Mouse (Mus musculus) midbrain, embryonic 13.5 days (tissue): Measurements from ENCODE around the gene Gja3. TPM values are rescaled to one million over a fixed set of nuclear protein-coding genes. Genes with fewer than 3 reads are reported as not detected.
"Not testable (repeated sequence)": the region's sequence is repeated elsewhere in the genome, so short reads cannot be mapped to it uniquely, and the experiment has no call there.

Experiments
- ATAC-seq: fragments of 200-750 bp; cut with Nextera tagmentation; 2 replicates; pipeline ENCODE4 v1.8.0; 2017; ENCODE audit warnings: mild to moderate bottlenecking, moderate TSS enrichment, moderate library complexity
- H3K27ac ChIP-seq: fragments of 300-500 bp; sonication (generic); 2 replicates; pipeline ENCODE4 v1.5.1; 2015; ENCODE audit warnings: inconsistent platforms, mild to moderate bottlenecking, moderate library complexity
- H3K27me3 ChIP-seq: fragments of 300-500 bp; sonication (generic); 2 replicates; pipeline ENCODE4 v1.6.1; 2015; ENCODE audit warnings: mild to moderate bottlenecking, inconsistent platforms
- H3K36me3 ChIP-seq: fragments of 300-500 bp; sonication (generic); 2 replicates; pipeline ENCODE4 v1.6.1; 2015; ENCODE audit warnings: mild to moderate bottlenecking, inconsistent platforms
- H3K4me1 ChIP-seq: fragments of 300-500 bp; sonication (generic); replicated peaks from 2 replicates; pipeline ENCODE4 v1.6.1; 2015; ENCODE audit warnings: inconsistent platforms
- H3K4me2 ChIP-seq: fragments of 300-500 bp; sonication (generic); replicated peaks from 2 replicates; pipeline ENCODE4 v1.6.1; 2015; ENCODE audit warnings: moderate library complexity, mild to moderate bottlenecking, inconsistent platforms
- H3K4me3 ChIP-seq: fragments of 300-500 bp; sonication (generic); replicated peaks from 2 replicates; pipeline ENCODE4 v1.5.1; 2015; ENCODE audit warnings: mild to moderate bottlenecking, inconsistent platforms
- H3K9ac ChIP-seq: fragments of 300-500 bp; sonication (generic); replicated peaks from 2 replicates; pipeline ENCODE4 v1.6.1; 2015; ENCODE audit warnings: mild to moderate bottlenecking, inconsistent platforms
- H3K9me3 ChIP-seq: fragments of 300-500 bp; sonication (generic); 2 replicates; pipeline ENCODE4 v1.6.1; 2016; ENCODE audit warnings: mild to moderate bottlenecking, inconsistent platforms
- WGBS: fragments of 180-500 bp; shearing (Covaris S2); methylation state at CpG from one replicate; pipeline ENCODE4 v1.1.7; 2015; 5-methylcytosine and 5-hydroxymethylcytosine counted together
- polyA plus RNA-seq: library from polyadenylated mRNA; unstranded; fragments of >200 nt; fragmentation: Nextera tagmentation; extraction: Ambion mirVana; gene quantifications from 2 replicates; pipeline ENCODE4 v1.2.1, GENCODE M21; 2015

The Gja3 gene
- polyA plus RNA-seq, 1 experiment from 2014 or later, result 0.51 TPM

- Histone ChIP-seq H3K9me3 (no peaks in the 10 kb centered on the region), H3K36me3 (no peaks in the 10 kb centered on the region), H3K4me1 (no peaks in the 10 kb centered on the region), H3K27ac (no peak overlapping the region), H3K4me2 (no peak overlapping the region), H3K4me3 (no peak overlapping the region), H3K9ac (no peak overlapping the region), H3K27me3 (no peaks in the 10 kb centered on the region)
- 83% methylated on average over 2 of the region's 2 CpGs for WGBS
- ATAC-seq, result no peak
Measured at GRCm38 (mm10) chr14:57018436-57018835, 39.5 kb downstream of the Gja3 start.

GRCm38 (mm10) chr14:57016806-57017205, 41.1 kb downstream of the Gja3 start:
- not testable (repeated sequence) for ATAC-seq, H3K36me3 ChIP-seq, H3K4me3 ChIP-seq, H3K9me3 ChIP-seq, H3K4me1 ChIP-seq, H3K9ac ChIP-seq, H3K27me3 ChIP-seq, H3K4me2 ChIP-seq, H3K27ac ChIP-seq

GRCm38 (mm10) chr14:56988621-56989020, 69.3 kb downstream of the Gja3 start:
- no peaks in the 10 kb centered on the region for H3K4me1 ChIP-seq
- no peak for ATAC-seq
- no peaks in the 10 kb centered on the region for H3K36me3 ChIP-seq
- no peak overlapping the region for H3K27ac ChIP-seq
- H3K9me3 ChIP-seq, result no peaks in the 10 kb centered on the region
- 81% methylated on average over 4 of the region's 4 CpGs for WGBS
- H3K4me3 ChIP-seq, result no peak overlapping the region
- H3K9ac ChIP-seq, result no peak overlapping the region
- no peaks in the 10 kb centered on the region for H3K27me3 ChIP-seq
- H3K4me2 ChIP-seq, result no peak overlapping the region

Other genes starting within 250 kb of the Gja3 start
- gene Zmym5, start 246.4 kb downstream of the Gja3 start, polyA plus RNA-seq, result 37.1 and 38.1 TPM in 2 replicates
- gene Zmym2, start 171.4 kb downstream of the Gja3 start, polyA plus RNA-seq, result 84.8 and 85.8 TPM in 2 replicates
- 10.0 and 11.4 TPM in 2 replicates for gene Gjb2, start 46.6 kb upstream of the Gja3 start, polyA plus RNA-seq
- 0.09 TPM in 1 of 2 replicates, not detected in the other for gene Gm4491, start 57.8 kb upstream of the Gja3 start, polyA plus RNA-seq
- gene Gjb6, start 75.5 kb upstream of the Gja3 start, polyA plus RNA-seq, result 11.0 TPM in 2 replicates